Mouse (Mus musculus) heart, postnatal 14 days (tissue): Measurements from ENCODE around the gene Kif1c. TPM values are rescaled to one million over a fixed set of nuclear protein-coding genes. Genes with fewer than 3 reads are reported as not detected.

Source experiments
- DNase-seq, 2 experiments: peaks; one replicate each; pipeline ENCODE4 v3.0.0; 2021 to 2022
- intact Hi-C: fragments of 180-260 bp; cut with DNase I; formaldehyde crosslinking; loops from one replicate; pipeline ENCODE4 v1.15.1; 2025
- long read RNA-seq, 2 experiments: library from polyadenylated mRNA; stranded (forward); transcript quantifications; one replicate each; pipeline ENCODE4 v2.0.0; 2021
- total RNA-seq, 2 experiments: library from RNA; stranded (reverse); gene quantifications; 2 replicates each; pipeline ENCODE4 v1.2.3; 2021

Kif1c gene
- 100 to 1,000 TPM; 322 to 323 TPM for total RNA-seq
- long read RNA-seq, experiment 1, partial matches to known transcripts = 3 of 6 reads
- long read RNA-seq, experiment 1, other reads (novel, unspliced or antisense) = 3 of 6 reads
- long read RNA-seq, experiment 2, partial matches to known transcripts = 0 of 16 reads
- long read RNA-seq, experiment 2, other reads (novel, unspliced or antisense) = 16 of 16 reads

- intact Hi-C loops = loop anchor here (5.0 kb wide), 1 partner anchor 52 kb away; no protein-coding TSS in a partner anchor
- DNase-seq = peak; percentile 97 to 99
These were observed at the start of gene Kif1c, which contains the start of gene Inca1 for GRCm38 (mm10) chr11:70699722-70700556. Kif1c (plus strand) TSS chr11:70700548. Inca1 (minus strand) TSS chr11:70700155.

- intact Hi-C loops = loop anchor here (10.0 kb wide), 1 partner anchor 657 kb away; the partner anchor contains the start of genes Gabarap and Phf23
- no peak for DNase-seq
These were observed 49.0 kb upstream of the Kif1c start for GRCm38 (mm10) chr11:70651391-70651790.

GRCm38 (mm10) chr11:70652029-70652883, 48.1 kb upstream of the Kif1c start:
- intact Hi-C loops = loop anchor here (10.0 kb wide), 1 partner anchor 657 kb away; the partner anchor contains the start of genes Gabarap and Phf23
- DNase-seq = no peak

GRCm38 (mm10) chr11:70652884-70653344, 47.4 kb upstream of the Kif1c start:
- DNase-seq = no peak
- intact Hi-C loops = loop anchor here (10.0 kb wide), 1 partner anchor 658 kb away; the partner anchor contains the start of genes Gabarap and Phf23

- intact Hi-C loops = loop anchor here (2.0 to 10.0 kb wide), 2 partner anchors 33 to 659 kb away; partner anchors contain the start of genes Gabarap and Phf23
These were observed 46.8 kb upstream of the Kif1c start for GRCm38 (mm10) chr11:70653345-70654197.

GRCm38 (mm10) chr11:70654198-70654922, 46.0 kb upstream of the Kif1c start, which contains the start of gene Pfn1:
Pfn1 (minus strand) TSS chr11:70654644.
- peak; percentile 78 to 83 for DNase-seq
- intact Hi-C loops = loop anchor here (2.0 to 10.0 kb wide), 2 partner anchors 32 to 660 kb away; partner anchors contain the start of genes Gabarap and Phf23

More at GRCm38 (mm10) chr11:70653345-70654197, 46.8 kb upstream of the Kif1c start:
- DNase-seq = peak; percentile 76 to 77

GRCm38 (mm10) chr11:70654923-70655570, 45.3 kb upstream of the Kif1c start:
- intact Hi-C loops = loop anchor here (2.0 to 10.0 kb wide), 2 partner anchors 32 to 660 kb away; partner anchors contain the start of genes Gabarap and Phf23
- DNase-seq = peak; percentile 86 to 87

GRCm38 (mm10) chr11:70655571-70656455, 44.5 kb upstream of the Kif1c start:
- DNase-seq = peak; percentile 72 to 76
- intact Hi-C loops = loop anchor here (2.0 to 10.0 kb wide), 2 partner anchors 31 to 661 kb away; partner anchors contain the start of genes Gabarap and Phf23

GRCm38 (mm10) chr11:70656456-70656927, 43.9 kb upstream of the Kif1c start:
- intact Hi-C loops = loop anchor here (10.0 kb wide), 1 partner anchor 662 kb away; the partner anchor contains the start of genes Gabarap and Phf23
- DNase-seq = peak; percentile 79 to 84

- DNase-seq = peak; percentile 65
These were observed 43.4 kb upstream of the Kif1c start, which contains the start of gene Eno3 for GRCm38 (mm10) chr11:70656964-70657363. Eno3 (plus strand) TSS chr11:70657202.

GRCm38 (mm10) chr11:70657573-70657972, 42.8 kb upstream of the Kif1c start:
- intact Hi-C loops = loop anchor here (10.0 kb wide), 1 partner anchor 663 kb away; the partner anchor contains the start of genes Gabarap and Phf23
- DNase-seq = no peak

More at GRCm38 (mm10) chr11:70656964-70657363, 43.4 kb upstream of the Kif1c start, which contains the start of gene Eno3:
- intact Hi-C loops = loop anchor here (10.0 kb wide), 1 partner anchor 662 kb away; the partner anchor contains the start of genes Gabarap and Phf23

- intact Hi-C loops = loop anchor here (10.0 kb wide), 1 partner anchor 663 kb away; the partner anchor contains the start of genes Gabarap and Phf23
These were observed 42.4 kb upstream of the Kif1c start for GRCm38 (mm10) chr11:70657991-70658390.

GRCm38 (mm10) chr11:70658521-70658920, 41.8 kb upstream of the Kif1c start:
- DNase-seq = no peak
- intact Hi-C loops = loop anchor here (10.0 kb wide), 1 partner anchor 664 kb away; the partner anchor contains the start of genes Gabarap and Phf23

More at GRCm38 (mm10) chr11:70657991-70658390, 42.4 kb upstream of the Kif1c start:
- DNase-seq = no peak

GRCm38 (mm10) chr11:70658942-70659341, 41.4 kb upstream of the Kif1c start:
- intact Hi-C loops = loop anchor here (10.0 kb wide), 1 partner anchor 664 kb away; the partner anchor contains the start of genes Gabarap and Phf23

GRCm38 (mm10) chr11:70660571-70660970, 39.8 kb upstream of the Kif1c start:
- DNase-seq = no peak
- intact Hi-C loops = no loop called here

More at GRCm38 (mm10) chr11:70658942-70659341, 41.4 kb upstream of the Kif1c start:
- no peak for DNase-seq
